Mouse (Mus musculus) MEL (cell line): Measurements from ENCODE around the gene Ccdc86.

Experiments used
- BHLHE40 ChIP-seq: IDR thresholded peaks from 2 replicates; pipeline ENCODE4 v1.6.1; 2012; ENCODE audit warnings: low read depth, mild to moderate bottlenecking, inconsistent platforms, low read length, improper control_type of control experiment, borderline replicate concordance
- CTCF ChIP-seq, 3 experiments: IDR thresholded peaks in 2 of 3; conservative IDR thresholded peaks in 1 of 3; 2 replicates each; pipeline ENCODE4 v1.5.1; 2011 to 2012; ENCODE audit warnings: low read length in 3 of 3, low read depth in 2 of 3, mild to moderate bottlenecking in 2 of 3, improper control_type of control experiment in 1 of 3, inconsistent platforms in 1 of 3, mixed read lengths in 1 of 3, moderate library complexity in 1 of 3; ENCODE audit not compliant: control insufficient read depth in 1 of 3, insufficient read depth in 1 of 3, poor library complexity in 1 of 3, severe bottlenecking in 1 of 3
- EP300 ChIP-seq, 2 experiments: IDR thresholded peaks; 2 replicates each; pipeline ENCODE4 v1.6.1; 2011; ENCODE audit warnings: improper control_type of control experiment in 2 of 2, low read length in 2 of 2, low read depth in 1 of 2, mild to moderate bottlenecking in 1 of 2
- MAFK ChIP-seq: IDR thresholded peaks from 2 replicates; pipeline ENCODE4 v1.6.1; 2011; ENCODE audit warnings: low read depth, mild to moderate bottlenecking, low read length, improper control_type of control experiment, borderline replicate concordance
- MAX ChIP-seq: IDR thresholded peaks from 2 replicates; pipeline ENCODE4 v1.6.1; 2011; ENCODE audit warnings: low read length, improper control_type of control experiment
- MXI1 ChIP-seq: IDR thresholded peaks from 2 replicates; pipeline ENCODE4 v1.6.1; 2011; ENCODE audit warnings: mild to moderate bottlenecking, low read depth, low read length, improper control_type of control experiment
- NELFE ChIP-seq: IDR thresholded peaks from 2 replicates; pipeline ENCODE4 v1.6.1; 2011; ENCODE audit warnings: low read depth, low read length, improper control_type of control experiment
- POLR2A ChIP-seq, 2 experiments: IDR thresholded peaks; 2 replicates each; pipeline ENCODE4 v1.6.1; 2011 to 2012; ENCODE audit warnings: low read length in 2 of 2, mild to moderate bottlenecking in 2 of 2, control low read depth in 1 of 2, improper control_type of control experiment in 1 of 2, low read depth in 1 of 2, moderate library complexity in 1 of 2; ENCODE audit not compliant: control insufficient read depth in 1 of 2, insufficient read depth in 1 of 2, poor library complexity in 1 of 2
- POLR2AphosphoS2 ChIP-seq: IDR thresholded peaks from 2 replicates; pipeline ENCODE4 v1.6.1; 2011; ENCODE audit warnings: low read length, improper control_type of control experiment
- TAL1 ChIP-seq: IDR thresholded peaks from 2 replicates; pipeline ENCODE4 v1.6.1; 2012; ENCODE audit warnings: mild to moderate bottlenecking, inconsistent platforms, low read length, moderate library complexity, mixed read lengths
- TBP ChIP-seq: IDR thresholded peaks from 2 replicates; pipeline ENCODE4 v1.8.0; 2011; ENCODE audit warnings: low read depth, low read length, improper control_type of control experiment
- ZC3H11A ChIP-seq: IDR thresholded peaks from 2 replicates; pipeline ENCODE4 v1.6.1; 2012; ENCODE audit warnings: low read depth, mild to moderate bottlenecking, inconsistent platforms, low read length, improper control_type of control experiment
- ZMIZ1 ChIP-seq: IDR thresholded peaks from 2 replicates; pipeline ENCODE4 v1.6.1; 2012; ENCODE audit warnings: low read depth, mild to moderate bottlenecking, inconsistent platforms, low read length, improper control_type of control experiment, moderate library complexity
- ZNF384 ChIP-seq: IDR thresholded peaks from 2 replicates; pipeline ENCODE4 v1.6.1; 2012; ENCODE audit warnings: low read depth, mild to moderate bottlenecking, inconsistent platforms, low read length, improper control_type of control experiment

- TF ChIP-seq POLR2AphosphoS2 (no peak), MXI1 (no peak), POLR2A (IDR thresholded peaks at IDR 0.05; ENCODE audit: control insufficient read depth in 1 of 2, insufficient read depth in 1 of 2, low read depth in 1 of 2, low read length in 2 of 2, poor library complexity in 1 of 2) (no peak), NELFE (no peak), MAFK (no peak), ZMIZ1 (no peak), EP300 (IDR thresholded peaks at IDR 0.05; ENCODE audit: low read depth in 1 of 2, low read length in 2 of 2) (no peak), ZNF384 (no peak), CTCF (IDR thresholded peaks at IDR 0.05 in 2 of 3, conservative IDR thresholded peaks at IDR 0.05 in 1 of 3; ENCODE audit: control insufficient read depth in 1 of 3, insufficient read depth in 1 of 3, low read depth in 2 of 3, low read length in 3 of 3, poor library complexity in 1 of 3, severe bottlenecking in 1 of 3) (no peak), BHLHE40 (no peak), MAX (no peak), TAL1 (no peak), TBP (no peak), ZC3H11A (no peak)
Measured at GRCm38 (mm10) chr19:10904927-10905727, 43.9 kb downstream of the Ccdc86 start.
